ENCODE assay signal across 9 mouse cellular contexts in genomic region chr11:68544554-68544953, GRCm38 (mm10). TPM values are rescaled to one million over a fixed set of nuclear protein-coding genes. Genes with fewer than 3 reads are reported as not detected.
A peak's percentile ranks its signal among the peaks of the same experiment; 100 is the strongest.
DNase-seq lines count a peak whose midpoint lies in the region; ATAC-seq lines count a peak whose summit lies in the region.
"Had no signal": no experiment of that assay in that cellular context is flagged by ENCODE, and none has a peak within 500 bp of the region (broad histone marks: within the 10 kb centered on the region; RNA-seq: fewer than 3 reads in every experiment).

No protein-coding gene starts in this region.

- H3K4me3 ChIP-seq in midbrain, embryonic 10.5 days = no peak overlapping the region
- H3K4me3 ChIP-seq in midbrain, embryonic 15.5 days = no peak overlapping the region
- no peak overlapping the region for H3K4me3 ChIP-seq in embryonic facial prominence, embryonic 11.5 days (ENCODE audit: low read depth, low read length)
- H3K4me3 ChIP-seq: hindbrain, embryonic 15.5 days; midbrain, embryonic 12.5 days had no signal

- ATAC-seq in midbrain, embryonic 15.5 days (replicated peaks) = no peak
- no peak for ATAC-seq in embryonic facial prominence, embryonic 11.5 days (replicated peaks; ENCODE audit: insufficient number of reproducible peaks, low FRiP score, low TSS enrichment, low read depth)
- no peak for ATAC-seq in megakaryocyte progenitor cell, adult 5-6 weeks (replicated peaks; ENCODE audit: poor library complexity)

- H3K36me3 ChIP-seq in midbrain, embryonic 10.5 days = no peaks in the 10 kb centered on the region
- no peaks in the 10 kb centered on the region for H3K36me3 ChIP-seq in midbrain, embryonic 15.5 days (replicated peaks)
- no peaks in the 10 kb centered on the region for H3K36me3 ChIP-seq in embryonic facial prominence, embryonic 11.5 days (replicated peaks; ENCODE audit: control insufficient read depth, insufficient read depth, low read depth, low read length)
- H3K36me3 ChIP-seq: hindbrain, embryonic 15.5 days; midbrain, embryonic 12.5 days had no signal

- H3K27me3 ChIP-seq in midbrain, embryonic 10.5 days (ENCODE audit: low read depth, poor library complexity, severe bottlenecking) = peaks cover 10% of the 10 kb centered on the region; the same call in 1 of the 2 replicates
- no peaks in the 10 kb centered on the region for H3K27me3 ChIP-seq in midbrain, embryonic 15.5 days (replicated peaks)
- H3K27me3 ChIP-seq in embryonic facial prominence, embryonic 11.5 days (ENCODE audit: control insufficient read depth, insufficient read depth, low read length) = no peaks in the 10 kb centered on the region
- H3K27me3 ChIP-seq: hindbrain, embryonic 15.5 days had no signal

- peaks cover 8% of the 10 kb centered on the region for H3K4me1 ChIP-seq in midbrain, embryonic 10.5 days
- no peaks in the 10 kb centered on the region for H3K4me1 ChIP-seq in midbrain, embryonic 15.5 days
- no peaks in the 10 kb centered on the region for H3K4me1 ChIP-seq in embryonic facial prominence, embryonic 11.5 days (ENCODE audit: control insufficient read depth, insufficient read depth, low read length)
- H3K4me1 ChIP-seq: hindbrain, embryonic 15.5 days; midbrain, embryonic 12.5 days had no signal

- 8% methylated on average over 8 of the region's 8 CpGs for WGBS in midbrain, embryonic 10.5 days
- WGBS in midbrain, embryonic 15.5 days = 8% methylated on average over 8 of the region's 8 CpGs
- 10% methylated on average over 8 of the region's 8 CpGs for WGBS in embryonic facial prominence, embryonic 11.5 days

- H3K9ac ChIP-seq in midbrain, embryonic 15.5 days = no peak overlapping the region
- H3K9ac ChIP-seq in embryonic facial prominence, embryonic 11.5 days (replicated peaks; ENCODE audit: low read length) = no peak overlapping the region
- H3K9ac ChIP-seq: hindbrain, embryonic 15.5 days; midbrain, embryonic 12.5 days had no signal

- no peaks in the 10 kb centered on the region for H3K9me3 ChIP-seq in midbrain, embryonic 10.5 days (replicated peaks)
- no peaks in the 10 kb centered on the region for H3K9me3 ChIP-seq in midbrain, embryonic 15.5 days
- H3K9me3 ChIP-seq in embryonic facial prominence, embryonic 11.5 days (replicated peaks; ENCODE audit: control insufficient read depth, low read length) = no peaks in the 10 kb centered on the region
- H3K9me3 ChIP-seq: hindbrain, embryonic 15.5 days; midbrain, embryonic 12.5 days had no signal

- no peak overlapping the region for H3K4me2 ChIP-seq in midbrain, embryonic 15.5 days
- no peak overlapping the region for H3K4me2 ChIP-seq in embryonic facial prominence, embryonic 11.5 days (ENCODE audit: low read depth, low read length)
- H3K4me2 ChIP-seq: hindbrain, embryonic 15.5 days; midbrain, embryonic 12.5 days had no signal

- H3K27ac ChIP-seq in midbrain, embryonic 10.5 days (replicated peaks) = no peak overlapping the region
- H3K27ac ChIP-seq in midbrain, embryonic 15.5 days = no peak overlapping the region
- H3K27ac ChIP-seq in embryonic facial prominence, embryonic 11.5 days (replicated peaks; ENCODE audit: low read depth, low read length) = no peak overlapping the region
- H3K27ac ChIP-seq: hindbrain, embryonic 15.5 days; midbrain, embryonic 12.5 days had no signal

- peak; percentile 36 for DNase-seq in midbrain, embryonic 10.5 days (ENCODE audit: low spot score)
- DNase-seq in embryonic facial prominence, embryonic 11.5 days (ENCODE audit: low spot score) = peak; percentile 9
- DNase-seq in kidney, adult 9 months = peak; percentile 31
- peak; percentile 40 for DNase-seq in retina, postnatal 1 day
- no peak for DNase-seq in spleen, postnatal 36 days (ENCODE audit: low spot score in 2 of 2)

RNA-seq across cellular contexts. Expression of gene Mfsd6l, which starts 11.4 kb away (rescaled TPM):
- not detected in 2 replicates for polyA plus RNA-seq in midbrain, embryonic 10.5 days (2016; fragmentation: Nextera tagmentation; extraction: Ambion mirVana)
- not detected in 2 replicates for polyA plus RNA-seq in midbrain, embryonic 15.5 days (2015; fragmentation: Nextera tagmentation; extraction: Ambion mirVana)
- polyA plus RNA-seq in embryonic facial prominence, embryonic 11.5 days (2014; fragmentation: Nextera tagmentation; extraction: Ambion mirVana) = 0.20 and 0.27 TPM in 2 replicates
- total RNA-seq in megakaryocyte progenitor cell, adult 5-6 weeks (2015) = 0.17 and 0.34 TPM in 2 replicates
- total RNA-seq in megakaryocyte progenitor cell, adult 5-6 weeks (2017) = not detected in 2 replicates
- polyA plus RNA-seq: hindbrain, embryonic 15.5 days; midbrain, embryonic 12.5 days had no signal

RNA-seq across cellular contexts. Expression of gene Pik3r6, which starts 41.7 kb away (rescaled TPM):
- polyA plus RNA-seq in midbrain, embryonic 10.5 days (2016; fragmentation: Nextera tagmentation; extraction: Ambion mirVana) = 1.6 TPM in 2 replicates
- 2.1 and 2.6 TPM in 2 replicates for polyA plus RNA-seq in midbrain, embryonic 15.5 days (2015; fragmentation: Nextera tagmentation; extraction: Ambion mirVana)
- polyA plus RNA-seq in embryonic facial prominence, embryonic 11.5 days (2014; fragmentation: Nextera tagmentation; extraction: Ambion mirVana) = 1.2 and 1.5 TPM in 2 replicates
- total RNA-seq in megakaryocyte progenitor cell, adult 5-6 weeks (2015) = 5.5 and 6.4 TPM in 2 replicates
- total RNA-seq in megakaryocyte progenitor cell, adult 5-6 weeks (2017) = 6.8 and 9.8 TPM in 2 replicates

RNA-seq across cellular contexts. Expression of gene Ccdc42, which starts 42.3 kb away (rescaled TPM):
- polyA plus RNA-seq in midbrain, embryonic 10.5 days (2016; fragmentation: Nextera tagmentation; extraction: Ambion mirVana) = 1.5 and 2.2 TPM in 2 replicates
- polyA plus RNA-seq in midbrain, embryonic 15.5 days (2015; fragmentation: Nextera tagmentation; extraction: Ambion mirVana) = 0.17 and 0.27 TPM in 2 replicates
- polyA plus RNA-seq in embryonic facial prominence, embryonic 11.5 days (2014; fragmentation: Nextera tagmentation; extraction: Ambion mirVana) = 0.20 and 0.67 TPM in 2 replicates
- total RNA-seq in megakaryocyte progenitor cell, adult 5-6 weeks (2015) = not detected in 2 replicates
- not detected in 2 replicates for total RNA-seq in megakaryocyte progenitor cell, adult 5-6 weeks (2017)

Comparison
In these comparisons a context has a peak if more than half of its experiments do, and no peak if none do; other contexts are left out.
1. DNase-seq: peak in midbrain, embryonic 10.5 days (single experiment), embryonic facial prominence, embryonic 11.5 days (single experiment), kidney, adult 9 months (single experiment) and retina, postnatal 1 day (single experiment); none in spleen, postnatal 36 days (0 of 2).